Mouse (Mus musculus): ENCODE results near the gene Pde6g. TPM values are rescaled to one million over a fixed set of nuclear protein-coding genes. Genes with fewer than 3 reads are reported as not detected.

Pde6g gene
- 0.17 TPM in 1 of 2 replicates, not detected in the other for polyA plus RNA-seq (2015; fragmentation: Nextera tagmentation; extraction: Ambion mirVana)

- no peaks in the 10 kb centered on the region for H3K36me3 ChIP-seq (replicated peaks)
- ATAC-seq (ENCODE audit: insufficient read depth), result no peak
- no peak within 1 kb of the TSS for H3K4me3 ChIP-seq (replicated peaks)
- no peak within 1 kb of the TSS for H3K9ac ChIP-seq
- H3K9me3 ChIP-seq (replicated peaks), result no peaks in the 10 kb centered on the region
- WGBS (ENCODE audit: insufficient replicate concordance), result 69% methylated on average over 4 of the region's 4 CpGs
- peaks cover 44% of the 10 kb centered on the region for H3K4me1 ChIP-seq (replicated peaks)
- H3K27me3 ChIP-seq, result no peaks in the 10 kb centered on the region
- no peak within 1 kb of the TSS for H3K4me2 ChIP-seq
- H3K27ac ChIP-seq (replicated peaks), result 0 out of 2 replicates have a peak within 1 kb of the TSS, but pooled peaks have one; percentile 80
Measured at GRCm38 (mm10) chr11:120453306-120453705, at the start of gene Pde6g. Gene Pde6g (minus strand): TSS chr11:120453500.

- Histone ChIP-seq H3K9me3 (replicated peaks) (no peaks in the 10 kb centered on the region), H3K9ac (no peak overlapping the region), H3K36me3 (replicated peaks) (peaks cover 18% of the 10 kb centered on the region), H3K27me3 (peaks cover 9% of the 10 kb centered on the region; the same call in 1 of the 2 replicates), H3K4me2 (no peak overlapping the region), H3K27ac (replicated peaks) (no peak overlapping the region), H3K4me1 (replicated peaks) (peaks cover 12% of the 10 kb centered on the region), H3K4me3 (replicated peaks) (no peak overlapping the region)
- ATAC-seq (ENCODE audit: insufficient read depth), result no peak
- WGBS (ENCODE audit: insufficient replicate concordance), result 56% methylated on average over 4 of the region's 4 CpGs
Measured at GRCm38 (mm10) chr11:120501701-120502100, 48.4 kb upstream of the Pde6g start.

- ATAC-seq (ENCODE audit: insufficient read depth), result no peak
Measured at GRCm38 (mm10) chr11:120501018-120501417, 47.7 kb upstream of the Pde6g start.

DNA sequence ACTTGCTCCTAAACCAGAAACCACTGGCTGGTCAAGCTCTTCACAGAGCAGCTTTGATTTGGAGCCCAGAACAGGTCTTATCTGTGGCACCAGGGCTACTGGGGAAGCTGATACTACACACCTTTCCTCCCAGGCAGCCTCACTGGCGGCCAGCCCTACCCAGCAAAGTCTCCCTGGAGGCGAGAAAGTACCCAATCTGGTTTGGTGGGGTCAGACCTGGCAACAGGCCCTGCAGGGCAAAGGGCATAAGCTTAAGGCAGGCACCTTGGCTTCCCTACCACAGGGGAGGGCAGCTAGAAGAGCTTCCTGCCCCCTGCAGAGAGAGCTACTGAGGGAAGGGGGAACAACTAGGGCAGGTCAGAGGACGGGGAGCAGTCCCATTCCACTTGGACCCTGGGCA is 47.1 kb upstream of the Pde6g start:
- Histone ChIP-seq H3K9me3 (replicated peaks) (no peaks in the 10 kb centered on the region), H3K4me2 (no peak overlapping the region), H3K4me3 (replicated peaks) (no peak overlapping the region), H3K9ac (no peak overlapping the region), H3K27me3 (peaks cover 9% of the 10 kb centered on the region; the same call in 1 of the 2 replicates), H3K27ac (replicated peaks) (no peak overlapping the region), H3K36me3 (replicated peaks) (peaks cover 32% of the 10 kb centered on the region), H3K4me1 (replicated peaks) (peaks cover 7% of the 10 kb centered on the region)
- WGBS (ENCODE audit: insufficient replicate concordance), result 8% methylated on average over 3 of the region's 3 CpGs
- ATAC-seq (ENCODE audit: insufficient read depth), result no peak

More at GRCm38 (mm10) chr11:120501018-120501417, 47.7 kb upstream of the Pde6g start:
- no peaks in the 10 kb centered on the region for H3K9me3 ChIP-seq (replicated peaks)
- H3K4me2 ChIP-seq, result no peak overlapping the region
- no peak overlapping the region for H3K4me3 ChIP-seq (replicated peaks)
- H3K27ac ChIP-seq (replicated peaks), result no peak overlapping the region
- peaks cover 25% of the 10 kb centered on the region for H3K36me3 ChIP-seq (replicated peaks)
- peaks cover 9% of the 10 kb centered on the region; the same call in 1 of the 2 replicates for H3K27me3 ChIP-seq
- WGBS (ENCODE audit: insufficient replicate concordance), result 47% methylated on average over 6 of the region's 6 CpGs
- H3K4me1 ChIP-seq (replicated peaks), result peaks cover 7% of the 10 kb centered on the region
- no peak overlapping the region for H3K9ac ChIP-seq

GRCm38 (mm10) chr11:120499894-120500293 is 46.6 kb upstream of the Pde6g start:
- 61% methylated on average over 6 of the region's 6 CpGs for WGBS (ENCODE audit: insufficient replicate concordance)
- peaks cover 36% of the 10 kb centered on the region for H3K36me3 ChIP-seq (replicated peaks)
- H3K9ac ChIP-seq, result no peak overlapping the region
- peaks cover 7% of the 10 kb centered on the region for H3K4me1 ChIP-seq (replicated peaks)
- no peak overlapping the region for H3K4me3 ChIP-seq (replicated peaks)
- H3K27ac ChIP-seq (replicated peaks), result no peak overlapping the region
- H3K9me3 ChIP-seq (replicated peaks), result no peaks in the 10 kb centered on the region
- no peak overlapping the region for H3K4me2 ChIP-seq
- ATAC-seq (ENCODE audit: insufficient read depth), result no peak
- H3K27me3 ChIP-seq, result peaks cover 9% of the 10 kb centered on the region; the same call in 1 of the 2 replicates

DNA sequence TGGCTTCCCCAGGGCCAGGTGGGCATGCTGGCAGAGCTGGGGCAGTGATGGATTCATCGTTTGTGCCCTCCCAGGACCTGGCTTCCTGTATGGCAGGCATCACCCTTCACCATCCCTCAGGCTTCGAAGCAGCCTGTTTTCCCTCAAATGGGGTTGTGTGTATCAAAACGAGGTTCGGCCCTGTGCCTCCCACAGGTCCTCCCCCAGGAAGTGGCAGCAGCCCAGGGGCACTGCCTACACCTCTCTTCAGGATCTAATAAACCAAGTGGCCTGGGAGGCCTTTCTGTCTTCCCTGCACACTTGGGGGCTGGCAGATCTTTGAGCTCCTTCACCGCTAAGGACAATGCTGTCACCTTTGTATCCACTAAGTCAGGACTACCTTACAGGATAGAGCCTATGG is 45.6 kb upstream of the Pde6g start:
- H3K4me1 ChIP-seq (replicated peaks), result peaks cover 10% of the 10 kb centered on the region
- H3K4me2 ChIP-seq, result no peak overlapping the region
- peaks cover 43% of the 10 kb centered on the region for H3K36me3 ChIP-seq (replicated peaks)
- H3K27me3 ChIP-seq, result peaks cover 9% of the 10 kb centered on the region; the same call in 1 of the 2 replicates
- 87% methylated on average over 5 of the region's 5 CpGs for WGBS (ENCODE audit: insufficient replicate concordance)
- no peak overlapping the region for H3K4me3 ChIP-seq (replicated peaks)
- ATAC-seq (ENCODE audit: insufficient read depth), result no peak
- no peak overlapping the region for H3K27ac ChIP-seq (replicated peaks)
- H3K9ac ChIP-seq, result no peak overlapping the region
- H3K9me3 ChIP-seq (replicated peaks), result no peaks in the 10 kb centered on the region

DNA sequence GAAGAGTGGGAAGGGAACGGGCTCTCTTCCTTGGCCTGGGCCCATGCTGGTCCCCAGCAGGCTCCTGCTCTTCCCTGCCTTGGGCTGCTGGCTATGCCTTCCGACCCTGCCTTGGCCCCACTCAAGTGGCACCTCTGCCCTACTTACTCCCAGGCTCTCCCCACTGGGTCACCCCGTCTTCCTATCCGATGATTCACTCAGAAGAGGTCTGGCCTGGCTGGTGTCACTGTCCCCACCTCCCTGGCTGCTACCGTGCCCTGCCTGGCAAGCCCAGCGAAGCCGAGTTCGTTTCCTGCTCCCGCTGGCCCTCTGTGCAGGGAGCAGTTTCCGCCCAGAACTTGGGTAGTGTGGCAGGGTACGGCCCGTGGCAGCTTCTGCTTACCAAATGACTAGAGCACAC is 44.9 kb upstream of the Pde6g start:
- H3K9me3 ChIP-seq (replicated peaks), result no peaks in the 10 kb centered on the region
- ATAC-seq (ENCODE audit: insufficient read depth), result no peak

GRCm38 (mm10) chr11:120497436-120497835 is 44.1 kb upstream of the Pde6g start:
- peaks cover 43% of the 10 kb centered on the region for H3K36me3 ChIP-seq (replicated peaks)
- peaks cover 9% of the 10 kb centered on the region; the same call in 1 of the 2 replicates for H3K27me3 ChIP-seq
- no peak for ATAC-seq (ENCODE audit: insufficient read depth)

More for the DNA sequence above, 44.9 kb upstream of the Pde6g start:
- peaks cover 17% of the 10 kb centered on the region for H3K4me1 ChIP-seq (replicated peaks)
- H3K4me3 ChIP-seq (replicated peaks), result no peak overlapping the region
- no peak overlapping the region for H3K4me2 ChIP-seq
- WGBS (ENCODE audit: insufficient replicate concordance), result 78% methylated on average over 12 of the region's 12 CpGs
- peaks cover 9% of the 10 kb centered on the region; the same call in 1 of the 2 replicates for H3K27me3 ChIP-seq
- H3K9ac ChIP-seq, result no peak overlapping the region
- peaks cover 43% of the 10 kb centered on the region for H3K36me3 ChIP-seq (replicated peaks)
- no peak overlapping the region for H3K27ac ChIP-seq (replicated peaks)

DNA sequence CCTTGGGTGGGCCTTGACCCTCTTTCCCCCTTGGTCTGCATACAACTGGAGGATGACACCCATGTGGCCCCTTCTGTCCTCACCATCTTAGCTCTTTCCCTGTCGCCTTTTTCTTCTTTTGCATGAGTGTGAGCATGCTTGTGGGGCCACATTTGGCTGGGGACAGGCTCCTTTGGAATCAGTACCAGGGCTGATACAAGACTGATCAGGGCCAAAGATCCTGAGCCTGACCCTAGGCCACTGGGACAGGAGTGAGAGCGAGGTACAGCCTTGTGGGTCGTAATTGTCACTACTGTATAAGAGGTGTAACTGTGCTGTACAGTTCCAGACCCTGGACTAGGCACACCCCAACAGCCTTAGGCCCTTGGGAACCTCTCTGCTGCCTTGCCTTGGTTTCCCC is 40.6 kb upstream of the Pde6g start:
- H3K9ac ChIP-seq, result 0 out of 2 replicates have a peak overlapping the region, but pooled peaks have one; percentile 5
- no peak for ATAC-seq (ENCODE audit: insufficient read depth)
- H3K4me2 ChIP-seq, result peak overlapping the region; percentile 98
- peaks cover 51% of the 10 kb centered on the region for H3K4me1 ChIP-seq (replicated peaks)
- WGBS (ENCODE audit: insufficient replicate concordance), result 67% methylated on average over 3 of the region's 3 CpGs
- H3K27me3 ChIP-seq, result no peaks in the 10 kb centered on the region
- peaks cover 51% of the 10 kb centered on the region for H3K36me3 ChIP-seq (replicated peaks)
- H3K27ac ChIP-seq (replicated peaks), result no peak overlapping the region
- no peaks in the 10 kb centered on the region for H3K9me3 ChIP-seq (replicated peaks)
- H3K4me3 ChIP-seq (replicated peaks), result peak overlapping the region; percentile 95; the same call in 1 of the 2 replicates

More at GRCm38 (mm10) chr11:120497436-120497835, 44.1 kb upstream of the Pde6g start:
- no peaks in the 10 kb centered on the region for H3K9me3 ChIP-seq (replicated peaks)
- H3K4me1 ChIP-seq (replicated peaks), result peaks cover 25% of the 10 kb centered on the region
- WGBS (ENCODE audit: insufficient replicate concordance), result 82% methylated on average over 3 of the region's 3 CpGs
- no peak overlapping the region for H3K4me3 ChIP-seq (replicated peaks)
- no peak overlapping the region for H3K27ac ChIP-seq (replicated peaks)
- no peak overlapping the region for H3K4me2 ChIP-seq
- H3K9ac ChIP-seq, result no peak overlapping the region

DNA sequence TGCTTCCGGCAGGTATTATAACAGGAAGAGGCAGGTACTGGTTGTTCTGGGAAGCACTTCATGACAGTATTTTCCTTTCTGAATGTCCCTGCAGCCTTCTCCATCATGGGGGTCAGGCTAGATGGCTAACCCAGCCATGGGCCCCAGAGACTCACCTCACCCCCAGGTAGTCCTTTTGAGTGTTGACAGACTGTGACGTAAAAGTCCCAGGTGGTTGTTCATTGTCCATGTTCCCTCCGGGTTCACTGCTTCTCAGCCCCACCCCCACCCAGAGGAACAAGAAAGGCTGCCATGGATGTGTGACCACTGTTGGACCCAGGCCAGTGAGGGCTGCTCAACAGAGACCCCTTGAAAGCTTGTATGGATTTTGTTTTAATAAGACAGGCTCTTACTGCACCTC is 40.1 kb upstream of the Pde6g start:
- Histone ChIP-seq H3K36me3 (replicated peaks) (peaks cover 55% of the 10 kb centered on the region), H3K4me2 (peak overlapping the region; percentile 98), H3K9me3 (replicated peaks) (no peaks in the 10 kb centered on the region), H3K27ac (replicated peaks) (peak overlapping the region; percentile 94; the same call in 1 of the 2 replicates), H3K4me1 (replicated peaks) (peaks cover 57% of the 10 kb centered on the region), H3K27me3 (no peaks in the 10 kb centered on the region), H3K9ac (peak overlapping the region; percentile 94), H3K4me3 (replicated peaks) (peak overlapping the region; percentile 95)
- 70% methylated on average over 3 of the region's 3 CpGs for WGBS (ENCODE audit: insufficient replicate concordance)
- ATAC-seq (ENCODE audit: insufficient read depth), result no peak

GRCm38 (mm10) chr11:120492878-120493203 is 39.5 kb upstream of the Pde6g start:
- Histone ChIP-seq H3K4me1 (replicated peaks) (peaks cover 58% of the 10 kb centered on the region), H3K27ac (replicated peaks) (peak overlapping the region; percentile 94), H3K9me3 (replicated peaks) (no peaks in the 10 kb centered on the region), H3K27me3 (no peaks in the 10 kb centered on the region), H3K4me2 (peak overlapping the region; percentile 98), H3K36me3 (replicated peaks) (peaks cover 55% of the 10 kb centered on the region), H3K9ac (peak overlapping the region; percentile 94), H3K4me3 (replicated peaks) (peak overlapping the region; percentile 95)
- no peak for ATAC-seq (ENCODE audit: insufficient read depth)
- 39% methylated on average over 3 of the region's 3 CpGs for WGBS (ENCODE audit: insufficient replicate concordance)

Measured in liver, embryonic 15.5 days (tissue).